Mouse (Mus musculus) ES-Bruce4 (cell line): ENCODE measurements around the gene Reg4. TPM values are rescaled to one million over a fixed set of nuclear protein-coding genes. Genes with fewer than 3 reads are reported as not detected.

Experiments
- H3K27ac ChIP-seq: 2 replicates; pipeline ENCODE4 v1.5.1; 2012; ENCODE audit warnings: low read length, inconsistent platforms; ENCODE audit not compliant: insufficient read depth
- H3K27me3 ChIP-seq: 2 replicates; pipeline ENCODE4 v1.6.1; 2012; ENCODE audit warnings: mild to moderate bottlenecking, low read length, inconsistent platforms; ENCODE audit not compliant: control insufficient read depth, poor library complexity, insufficient read depth, severe bottlenecking
- H3K36me3 ChIP-seq: 2 replicates; pipeline ENCODE4 v1.6.1; 2012; ENCODE audit warnings: inconsistent platforms, mild to moderate bottlenecking, low read length, moderate library complexity; ENCODE audit not compliant: control insufficient read depth, poor library complexity, insufficient read depth, severe bottlenecking
- H3K4me1 ChIP-seq: one replicate; pipeline ENCODE4 v1.8.1; 2011; ENCODE audit warnings: low read length; ENCODE audit not compliant: control insufficient read depth, insufficient read depth
- H3K4me3 ChIP-seq: 2 replicates; pipeline ENCODE4 v1.5.1; 2011; ENCODE audit warnings: low read depth, mild to moderate bottlenecking, low read length
- H3K9ac ChIP-seq: 2 replicates; pipeline ENCODE4 v1.6.1; 2012; ENCODE audit warnings: low read depth, mild to moderate bottlenecking, inconsistent platforms; ENCODE audit not compliant: poor library complexity, severe bottlenecking
- H3K9me3 ChIP-seq: replicated peaks from 2 replicates; pipeline ENCODE4 v1.6.1; 2012; ENCODE audit warnings: mild to moderate bottlenecking, low read length, inconsistent platforms; ENCODE audit not compliant: control insufficient read depth, poor library complexity, insufficient read depth, severe bottlenecking
- CTCF ChIP-seq: IDR thresholded peaks from one replicate; pipeline ENCODE4 v1.8.1; 2011; ENCODE audit warnings: low read depth, low read length
- EP300 ChIP-seq: IDR thresholded peaks from 2 replicates; pipeline ENCODE4 v1.6.1; 2011; ENCODE audit warnings: low read depth, low read length; ENCODE audit not compliant: insufficient read depth
- POLR2A ChIP-seq: IDR thresholded peaks from one replicate; pipeline ENCODE4 v1.8.1; 2011; ENCODE audit warnings: low read length; ENCODE audit not compliant: insufficient read depth
- polyA plus RNA-seq: library from polyadenylated mRNA; stranded (reverse); fragments of >200 nt; gene quantifications from 2 replicates; pipeline ENCODE4 v1.2.4, GENCODE M21; 2011; ENCODE audit warnings: low read depth; ENCODE audit not compliant: missing spikeins, insufficient read depth, insufficient read length

Reg4 gene
- polyA plus RNA-seq, 1 experiment, result not detected

DNA sequence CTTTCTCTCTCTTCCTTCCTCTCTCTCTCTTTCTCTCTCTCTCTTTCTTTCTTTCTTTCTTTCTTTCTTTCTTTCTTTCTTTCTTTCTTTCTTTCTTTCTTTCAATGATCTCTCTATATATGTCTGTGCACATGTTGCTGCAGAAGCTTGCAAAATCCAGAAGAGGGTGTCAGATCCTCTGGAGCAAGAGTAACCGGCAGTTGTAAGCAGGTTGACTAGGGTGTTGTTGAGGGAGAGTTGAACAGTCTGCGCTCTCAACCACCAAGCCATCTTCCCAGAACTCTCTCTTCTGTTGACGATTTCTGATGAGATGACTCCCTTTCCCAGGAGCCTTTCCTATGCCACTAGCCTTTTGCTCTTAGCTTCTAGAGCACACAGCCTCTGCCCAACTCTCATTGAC lies 20.1 kb downstream of the Reg4 start:
- TF ChIP-seq EP300, result no peak
- no peak for TF ChIP-seq POLR2A
- no peak for TF ChIP-seq CTCF
- H3K36me3 ChIP-seq, result no peaks in the 10 kb centered on the region
- H3K4me3 ChIP-seq, result no peak overlapping the region
- H3K9me3 ChIP-seq, result no peaks in the 10 kb centered on the region
- H3K27ac ChIP-seq, result no peak overlapping the region
- no peaks in the 10 kb centered on the region; the same call in 1 of the 2 replicates for H3K27me3 ChIP-seq
- H3K4me1 ChIP-seq, result no peaks in the 10 kb centered on the region
- no peak overlapping the region for H3K9ac ChIP-seq

DNA sequence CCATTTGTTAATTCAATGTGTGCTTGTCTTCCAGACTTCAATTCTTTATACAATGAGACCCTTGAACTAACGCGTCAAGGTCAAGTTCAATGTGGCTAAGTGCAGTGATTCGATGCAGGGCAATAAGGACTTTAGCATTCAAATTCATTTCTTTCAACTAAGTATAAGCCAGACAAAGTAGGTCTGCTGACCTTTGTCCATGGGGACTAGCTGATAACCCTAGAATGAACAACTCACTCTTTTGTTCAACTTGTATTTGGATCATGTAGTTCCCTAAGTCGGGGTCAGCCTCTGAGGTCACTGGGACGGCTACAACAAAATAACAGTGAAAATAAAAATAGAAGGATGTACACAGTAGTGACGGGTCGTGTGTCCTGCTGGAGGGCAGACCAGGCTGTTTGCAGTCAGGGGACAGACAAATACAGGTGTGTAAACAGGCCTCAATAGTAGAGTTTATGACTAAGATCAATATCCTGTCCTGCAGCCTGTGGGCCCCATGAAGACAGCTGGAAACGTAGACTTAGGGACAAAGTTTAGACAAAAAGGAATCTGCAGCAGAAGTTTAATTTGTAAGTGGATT lies 20.6 kb downstream of the Reg4 start:
- Histone ChIP-seq H3K9me3 (no peaks in the 10 kb centered on the region), H3K36me3 (no peaks in the 10 kb centered on the region), H3K4me3 (no peak overlapping the region), H3K27ac (no peak overlapping the region), H3K9ac (no peak overlapping the region), H3K27me3 (no peaks in the 10 kb centered on the region; the same call in 1 of the 2 replicates), H3K4me1 (no peaks in the 10 kb centered on the region)
- no peak for TF ChIP-seq EP300
- no peak for TF ChIP-seq POLR2A
- no peak for TF ChIP-seq CTCF

DNA sequence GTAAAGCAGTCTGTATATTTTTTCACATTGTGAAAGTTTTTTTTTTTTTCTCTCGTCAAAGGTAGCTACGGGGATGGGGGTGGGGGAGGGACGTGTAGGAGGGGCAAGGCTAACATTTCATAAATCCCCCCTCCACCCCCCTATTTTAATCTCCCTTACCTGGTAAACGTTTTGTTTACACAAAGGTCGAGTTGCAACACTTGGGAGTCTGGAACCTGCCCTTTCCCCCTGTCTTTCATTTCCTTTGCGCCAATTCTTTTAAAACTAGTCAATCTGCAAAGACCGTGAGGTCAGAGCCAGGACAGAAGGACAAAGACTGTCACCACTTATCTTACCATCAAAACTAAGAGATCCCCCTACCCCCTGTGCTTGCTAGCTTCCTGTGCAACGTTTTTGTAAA lies 23.9 kb downstream of the Reg4 start:
- no peaks in the 10 kb centered on the region for H3K27me3 ChIP-seq
- H3K9ac ChIP-seq, result no peak overlapping the region
- no peak for TF ChIP-seq POLR2A
- no peak for TF ChIP-seq CTCF
- no peak for TF ChIP-seq EP300
- H3K4me3 ChIP-seq, result no peak overlapping the region
- H3K36me3 ChIP-seq, result no peaks in the 10 kb centered on the region
- no peak overlapping the region for H3K27ac ChIP-seq
- no peaks in the 10 kb centered on the region for H3K9me3 ChIP-seq
- no peaks in the 10 kb centered on the region for H3K4me1 ChIP-seq

DNA sequence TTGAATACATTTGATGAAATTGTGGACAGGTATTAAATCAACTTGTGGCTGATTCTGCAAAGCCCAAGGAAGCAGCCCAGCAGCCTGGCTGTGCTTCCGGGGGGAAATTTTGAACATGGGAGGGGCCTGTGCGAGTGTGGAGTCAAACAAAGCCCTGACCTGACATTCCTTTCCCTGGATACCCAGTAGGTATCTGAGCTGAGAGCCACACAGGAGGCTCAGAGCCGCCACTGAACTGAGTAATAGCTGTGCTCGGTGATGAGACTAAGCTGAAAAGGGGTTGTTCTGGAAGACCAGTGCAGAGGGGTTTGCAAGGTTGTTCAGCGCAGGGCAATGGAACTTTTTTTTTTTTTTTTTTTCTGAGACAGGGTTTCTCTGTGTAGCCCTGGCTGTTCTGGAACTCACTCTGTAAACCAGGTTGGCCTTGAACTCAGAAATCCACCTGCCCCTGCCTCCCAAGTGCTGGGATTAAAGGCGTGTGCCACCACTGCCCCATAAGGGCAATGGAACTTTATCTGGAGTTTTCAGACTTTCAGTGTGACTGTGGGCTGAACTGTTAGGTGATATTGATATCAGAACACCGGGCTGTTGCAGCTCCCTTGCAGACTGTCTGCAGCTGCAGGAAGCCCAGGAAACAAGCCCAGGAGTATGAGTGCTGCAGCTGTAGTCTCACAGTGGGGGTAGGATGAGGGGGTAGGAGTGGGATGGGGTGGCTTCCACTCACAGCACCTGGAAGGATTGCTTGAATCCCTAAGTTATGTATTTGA lies 25.2 kb downstream of the Reg4 start:
- no peak overlapping the region for H3K4me3 ChIP-seq
- H3K4me1 ChIP-seq, result no peaks in the 10 kb centered on the region
- H3K27ac ChIP-seq, result no peak overlapping the region
- H3K36me3 ChIP-seq, result no peaks in the 10 kb centered on the region
- H3K9me3 ChIP-seq, result no peaks in the 10 kb centered on the region
- no peaks in the 10 kb centered on the region for H3K27me3 ChIP-seq
- no peak overlapping the region for H3K9ac ChIP-seq
- TF ChIP-seq EP300 (no peak), CTCF (no peak), POLR2A (no peak)

DNA sequence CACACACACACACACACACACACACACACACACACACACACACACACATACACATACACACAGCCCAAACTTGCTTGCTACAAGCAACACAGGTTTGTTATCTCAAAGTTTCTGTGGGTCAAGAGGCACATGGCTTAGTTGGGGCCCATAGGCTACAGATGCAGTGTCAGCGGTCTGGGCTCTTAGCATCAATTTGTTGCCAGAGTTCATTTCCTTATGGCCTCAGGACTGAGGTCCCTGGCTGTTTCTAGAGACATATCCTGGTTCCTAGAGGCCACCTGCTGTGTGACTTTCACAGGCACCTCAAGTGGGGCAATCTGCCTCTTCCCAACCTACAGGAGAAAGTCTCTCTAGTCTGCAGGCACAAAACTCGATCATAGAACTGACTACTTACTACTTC lies 27.4 kb downstream of the Reg4 start:
- Histone ChIP-seq H3K4me3 (no peak overlapping the region), H3K9me3 (peaks cover 9% of the 10 kb centered on the region; the same call in 1 of the 2 replicates), H3K36me3 (no peaks in the 10 kb centered on the region), H3K9ac (no peak overlapping the region), H3K4me1 (no peaks in the 10 kb centered on the region), H3K27me3 (no peaks in the 10 kb centered on the region), H3K27ac (no peak overlapping the region)
- TF ChIP-seq CTCF, result no peak
- no peak for TF ChIP-seq POLR2A
- no peak for TF ChIP-seq EP300

DNA sequence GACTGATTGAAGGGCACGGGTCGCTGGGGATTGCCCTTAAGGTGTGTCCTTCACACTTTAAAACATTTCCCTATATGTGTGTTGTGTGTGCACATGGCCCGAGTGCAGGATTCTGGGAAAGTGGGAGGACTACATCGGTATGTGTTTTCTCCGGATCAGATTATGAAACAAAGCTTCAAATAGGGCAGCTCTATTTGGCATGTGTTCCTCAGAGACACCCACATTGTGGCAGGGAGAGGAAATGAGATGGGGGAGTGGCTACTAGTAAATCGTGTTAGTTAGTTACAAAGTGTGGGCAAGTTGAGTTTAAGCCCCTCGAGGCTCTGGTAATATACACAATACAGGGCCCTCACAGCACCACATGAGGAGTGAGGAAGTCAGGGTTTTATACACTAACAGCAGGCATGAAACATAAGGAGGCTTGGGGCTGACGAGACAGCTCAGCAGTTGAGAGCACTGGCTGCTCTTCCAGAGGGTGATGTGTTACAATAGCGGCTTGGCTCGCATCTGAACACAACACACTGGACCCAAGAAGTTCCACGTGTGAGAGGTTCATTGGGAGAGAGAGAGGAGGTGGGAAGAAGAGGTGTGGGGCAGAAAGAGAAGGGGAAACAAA lies 28.0 kb downstream of the Reg4 start:
- TF ChIP-seq EP300, result no peak
- no peak for TF ChIP-seq CTCF
- no peak for TF ChIP-seq POLR2A
- H3K9ac ChIP-seq, result no peak overlapping the region
- H3K4me1 ChIP-seq, result no peaks in the 10 kb centered on the region
- H3K36me3 ChIP-seq, result no peaks in the 10 kb centered on the region
- peaks cover 9% of the 10 kb centered on the region; the same call in 1 of the 2 replicates for H3K9me3 ChIP-seq
- no peak overlapping the region for H3K27ac ChIP-seq
- no peaks in the 10 kb centered on the region for H3K27me3 ChIP-seq
- no peak overlapping the region for H3K4me3 ChIP-seq
